Mouse (Mus musculus): ENCODE data around the gene Fam76a.

GRCm38 (mm10) chr4:132961866-132962265 is 39.5 kb upstream of the Fam76a start:
- no peak for TF ChIP-seq GATA1 (IDR thresholded peaks at IDR 0.05; ENCODE audit: borderline replicate concordance, low read length)
- TF ChIP-seq FLI1 (IDR thresholded peaks at IDR 0.05; ENCODE audit: low read length): no peak
